Mouse (Mus musculus) kidney, adult 18-20 months (tissue): Measurements from ENCODE around the gene Ildr1.

Experiments used
- DNase-seq: peaks from one replicate; pipeline ENCODE4 v3.0.0; 2021

The Ildr1 gene

GRCm38 (mm10) chr16:36693818-36694413, at the start of gene Ildr1:
Ildr1 (plus strand) TSS chr16:36693978.
- peak; percentile 74 for DNase-seq

DNA sequence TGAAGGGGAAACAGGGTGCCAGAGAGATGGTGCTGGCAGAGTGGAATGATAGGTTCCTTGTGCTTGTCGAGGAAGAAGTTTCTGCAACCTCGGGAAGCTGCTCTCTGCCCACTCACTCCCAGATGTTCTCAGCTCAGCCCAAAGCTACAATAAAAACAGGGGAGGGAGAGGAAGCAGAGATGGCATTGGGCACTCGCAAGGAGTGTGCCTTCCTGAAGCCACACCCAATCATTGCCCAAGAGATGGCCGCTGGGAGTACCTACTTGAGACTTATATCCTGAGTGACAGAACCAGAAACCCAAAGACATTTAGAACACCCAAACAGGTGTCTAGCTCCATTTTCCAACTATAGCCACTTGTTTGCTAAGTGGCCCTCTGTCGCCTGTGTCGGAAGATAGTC, 48.7 kb upstream of the Ildr1 start:
- no peak for DNase-seq

GRCm38 (mm10) chr16:36649304-36649703, 44.5 kb upstream of the Ildr1 start:
- no peak for DNase-seq

- DNase-seq, result no peak
These were observed 43.3 kb upstream of the Ildr1 start for GRCm38 (mm10) chr16:36650511-36650910.

GRCm38 (mm10) chr16:36651174-36651766, 42.5 kb upstream of the Ildr1 start:
- no peak for DNase-seq

DNA sequence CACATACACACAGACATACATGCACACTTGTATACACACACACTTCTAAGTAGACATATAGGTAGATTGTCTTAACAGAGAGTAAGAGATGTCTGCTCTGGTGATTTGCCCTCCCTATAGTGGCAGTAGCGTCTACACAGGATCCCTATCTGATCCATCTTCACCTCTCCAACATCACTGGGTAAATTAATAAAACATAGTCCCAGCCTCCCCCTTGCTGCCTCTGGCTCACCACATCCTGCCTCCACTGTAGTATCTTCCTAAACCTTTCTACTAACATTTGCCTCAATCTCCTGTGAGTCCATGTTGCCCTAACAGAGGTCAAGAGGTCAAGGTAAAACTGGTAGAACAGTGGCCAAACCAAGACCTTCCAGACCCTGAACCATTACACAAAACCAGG, 38.6 kb upstream of the Ildr1 start:
- no peak for DNase-seq

DNA sequence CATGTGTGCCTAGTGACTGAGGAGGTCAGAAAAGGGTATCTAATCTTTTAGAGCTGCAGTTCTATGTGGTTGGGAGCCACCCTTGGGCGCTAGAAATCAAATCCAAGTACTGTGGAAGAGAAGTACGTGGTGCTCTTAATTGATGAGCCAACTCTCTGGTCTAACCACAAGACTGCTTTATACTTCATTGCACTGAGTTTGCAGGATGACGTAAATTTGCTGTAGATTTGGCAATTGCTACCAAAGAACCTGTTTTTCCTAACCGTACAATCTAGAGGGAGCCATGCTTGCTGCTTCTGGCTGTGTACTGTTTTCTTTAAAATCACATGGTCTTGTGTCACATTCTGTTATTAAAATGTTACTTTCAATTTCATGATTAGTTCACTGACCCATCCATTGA, 37.9 kb upstream of the Ildr1 start:
- no peak for DNase-seq

GRCm38 (mm10) chr16:36661330-36661729, 32.4 kb upstream of the Ildr1 start:
- DNase-seq, result no peak

DNA sequence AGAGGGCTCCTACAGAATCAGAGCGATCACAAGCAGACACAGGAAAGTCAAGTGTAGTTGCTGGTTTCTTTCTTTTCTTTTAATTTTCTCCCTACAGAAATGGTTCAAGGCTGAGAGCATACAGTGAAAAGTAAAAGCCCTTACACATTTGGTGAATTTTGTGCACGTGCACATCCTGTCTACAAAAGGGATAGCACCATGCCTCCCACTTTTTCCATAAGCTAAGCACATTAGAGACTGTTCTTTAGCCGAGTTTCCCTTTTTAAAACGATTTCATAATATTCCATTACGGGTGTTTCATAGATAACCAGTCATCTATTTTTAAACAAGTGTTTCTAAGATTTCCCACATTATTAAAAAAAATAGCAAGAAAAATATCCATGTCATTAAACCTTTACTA, 30.3 kb upstream of the Ildr1 start:
- no peak for DNase-seq

- no peak for DNase-seq
These were observed 28.0 kb upstream of the Ildr1 start, which contains the start of gene Cd86 for GRCm38 (mm10) chr16:36665782-36666181. Cd86 (minus strand) TSS chr16:36666081.

GRCm38 (mm10) chr16:36666448-36667017, 27.2 kb upstream of the Ildr1 start:
- DNase-seq, result no peak

- no peak for DNase-seq
These were observed 23.2 kb upstream of the Ildr1 start for GRCm38 (mm10) chr16:36670590-36670989.

DNA sequence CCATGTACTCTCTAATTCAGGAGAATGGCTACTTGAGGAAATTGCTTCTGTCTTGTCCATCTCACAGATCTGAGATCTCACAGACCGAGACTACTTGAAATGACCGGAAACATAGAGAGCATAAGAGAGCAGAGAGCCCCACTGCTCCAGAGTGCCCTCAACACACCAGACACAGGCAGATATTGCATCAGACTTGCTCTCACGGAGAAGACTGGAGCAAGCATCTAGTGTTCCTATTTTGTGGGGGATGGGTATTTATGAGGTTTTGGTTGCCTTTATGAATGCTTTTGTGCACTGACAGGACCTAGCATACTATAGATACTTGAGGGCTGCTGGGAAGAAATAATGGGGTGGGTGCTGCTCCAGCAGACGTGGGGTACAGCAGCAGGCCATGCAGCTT, 20.6 kb upstream of the Ildr1 start:
- DNase-seq, result no peak

- no peak for DNase-seq
These were observed 19.1 kb upstream of the Ildr1 start for GRCm38 (mm10) chr16:36674457-36675204.

- DNase-seq, result no peak
These were observed 18.5 kb upstream of the Ildr1 start for GRCm38 (mm10) chr16:36675304-36675703.

DNA sequence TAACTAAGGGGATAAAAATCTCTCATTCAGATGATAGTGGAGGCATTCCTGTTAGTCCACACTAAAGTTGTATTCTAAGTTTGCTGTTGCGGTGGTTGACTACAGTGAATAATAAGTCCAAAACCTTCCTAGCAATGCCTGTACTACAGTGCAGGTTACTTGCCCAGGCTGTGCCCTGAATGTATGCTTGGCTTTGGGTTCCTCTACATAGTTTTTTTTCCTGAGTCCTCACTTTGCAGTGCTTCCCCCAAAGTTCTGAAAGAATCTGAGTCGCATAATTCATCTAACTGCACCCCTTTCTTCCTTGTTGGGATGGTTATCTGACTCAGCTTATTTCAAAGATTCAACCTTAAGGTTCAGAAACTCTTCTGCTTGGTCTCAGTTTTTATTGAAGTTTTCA, 17.9 kb upstream of the Ildr1 start:
- DNase-seq, result no peak

- no peak for DNase-seq
These were observed 11.9 kb upstream of the Ildr1 start for GRCm38 (mm10) chr16:36681829-36682228.

DNA sequence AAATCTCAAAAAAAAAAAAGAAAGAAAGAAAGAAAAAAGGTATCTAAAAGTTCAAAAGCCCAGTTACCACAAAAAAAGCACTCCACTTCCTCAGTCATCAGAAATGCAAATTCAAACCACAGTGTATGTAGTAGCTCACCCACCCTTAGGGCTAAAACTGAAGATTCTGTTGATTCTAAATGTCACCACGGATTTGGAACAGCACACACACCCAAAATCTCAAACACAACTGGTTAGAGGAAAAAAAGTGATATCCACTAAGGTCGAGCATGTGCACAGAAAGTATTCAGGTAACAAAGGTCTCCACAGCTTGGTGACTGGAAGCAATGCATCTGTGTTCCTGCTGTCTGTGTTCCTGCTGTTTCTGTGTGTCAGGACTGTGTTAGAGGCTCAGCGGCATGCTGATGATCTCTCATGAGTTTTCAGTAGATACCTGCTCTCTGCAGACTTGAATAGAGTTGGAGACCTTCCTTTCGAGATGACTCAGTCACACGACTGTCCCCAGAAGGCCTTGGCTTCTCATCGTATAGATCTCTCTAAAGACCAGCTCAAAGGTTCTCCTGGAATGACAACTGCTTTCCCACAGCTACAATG, 9.4 kb upstream of the Ildr1 start:
- no peak for DNase-seq

DNA sequence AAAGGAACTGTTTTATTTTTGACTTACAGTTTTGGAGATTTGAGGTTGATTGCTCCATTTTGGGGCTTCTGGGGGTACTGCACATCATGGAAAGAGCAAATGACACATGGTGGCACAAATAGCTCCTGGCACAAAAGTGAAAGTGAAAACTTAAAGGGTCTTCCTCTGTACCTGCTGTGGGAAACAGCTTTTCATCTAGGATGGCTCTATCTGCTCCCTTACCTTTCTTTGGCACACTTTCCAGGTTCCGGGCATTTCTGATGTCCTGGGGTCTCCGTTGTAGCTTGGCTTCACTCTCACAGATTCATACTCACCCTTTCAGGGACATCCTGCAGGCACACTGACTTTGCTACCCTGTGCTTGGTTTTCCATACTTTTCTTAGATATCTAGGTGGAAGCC, 5.7 kb upstream of the Ildr1 start:
- no peak for DNase-seq

GRCm38 (mm10) chr16:36691484-36691883, 2.3 kb upstream of the Ildr1 start:
- DNase-seq, result no peak

GRCm38 (mm10) chr16:36694798-36695290, 1.1 kb downstream of the Ildr1 start:
- DNase-seq, result peak; percentile 16

GRCm38 (mm10) chr16:36697331-36697730, 3.6 kb downstream of the Ildr1 start:
- DNase-seq, result no peak

DNA sequence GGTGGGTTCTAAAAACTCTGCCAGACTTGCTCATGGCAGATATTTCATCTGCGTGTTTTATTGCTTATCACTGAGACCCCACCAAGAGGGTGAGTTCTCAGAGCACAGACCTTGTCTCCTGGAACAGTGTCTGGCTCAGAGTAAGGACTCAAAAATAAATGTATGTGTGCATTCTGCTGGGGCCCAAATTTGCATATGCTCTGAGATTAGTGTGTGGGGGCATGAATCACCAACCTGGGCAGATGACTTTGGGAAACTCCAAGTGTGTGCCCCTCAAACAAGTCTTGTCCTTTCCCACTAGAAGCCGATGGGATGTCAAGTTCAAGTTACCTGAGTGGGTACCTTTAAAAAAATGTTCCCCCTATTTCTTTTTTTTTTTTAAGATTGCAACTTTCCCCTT, 6.7 kb downstream of the Ildr1 start:
- no peak for DNase-seq
